Mouse (Mus musculus) testis, adult 2 months (tissue): ENCODE measurements around the gene Crabp2.

Source experiments
- CTCF ChIP-seq: fragments of 200-500 bp; IDR thresholded peaks from 2 replicates; pipeline ENCODE4 v1.5.1; 2012; ENCODE audit warnings: low read depth, mild to moderate bottlenecking, inconsistent platforms, low read length, moderate library complexity; ENCODE audit not compliant: control insufficient read depth, insufficient read depth, insufficient replicate concordance
- POLR2A ChIP-seq: fragments of 200-500 bp; IDR thresholded peaks from 2 replicates; pipeline ENCODE4 v1.6.1; 2012; ENCODE audit warnings: low read depth, mild to moderate bottlenecking, inconsistent platforms, low read length, moderate library complexity; ENCODE audit not compliant: control insufficient read depth

DNA sequence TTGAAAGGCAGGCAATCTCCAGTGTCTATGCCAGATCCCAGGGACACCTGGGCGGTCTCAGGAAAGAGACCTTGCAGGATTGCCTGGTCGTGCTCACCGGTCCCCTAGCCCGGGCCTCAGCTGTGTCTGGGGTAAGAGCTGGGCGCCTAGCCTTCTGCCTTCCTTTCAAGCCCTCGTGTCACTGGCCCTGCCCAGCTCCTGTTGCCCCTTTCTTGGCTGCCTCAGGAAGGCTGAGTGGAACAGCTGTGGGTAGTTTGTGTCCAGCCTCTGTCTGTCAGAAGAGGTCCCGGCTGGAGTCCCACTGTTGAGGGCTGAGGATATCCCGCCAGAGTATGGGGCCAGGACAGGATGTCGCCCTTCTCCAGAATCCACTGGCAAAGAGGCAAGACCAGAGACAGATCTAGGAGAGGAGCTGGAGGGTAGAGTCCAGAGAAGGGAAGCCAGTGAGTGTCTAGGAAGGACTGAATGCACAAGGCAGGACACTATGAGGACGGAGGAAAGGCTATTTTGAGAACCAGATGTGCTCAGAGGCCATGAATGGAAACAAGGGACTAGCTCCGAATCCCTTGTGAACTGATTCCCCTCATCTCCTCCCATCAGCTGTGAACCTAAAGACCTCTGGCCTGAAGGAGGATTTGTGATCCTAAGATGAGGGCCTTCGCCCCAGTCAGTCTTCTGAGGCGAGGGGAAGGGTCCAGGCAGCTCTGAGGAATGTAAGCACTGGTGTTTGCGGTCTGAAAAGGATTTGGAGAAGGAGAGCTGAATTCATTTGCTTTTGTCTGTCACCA is 25.3 kb downstream of the Crabp2 start:
- TF ChIP-seq CTCF, result no peak
- TF ChIP-seq POLR2A, result no peak
